Mouse (Mus musculus): ENCODE measurements around the gene 2410004P03Rik. TPM values are rescaled to one million over a fixed set of nuclear protein-coding genes. Genes with fewer than 3 reads are reported as not detected.
"Not testable (repeated sequence)": the region's sequence is repeated elsewhere in the genome, so short reads cannot be mapped to it uniquely, and the experiment has no call there.

2410004P03Rik gene
- total RNA-seq, 2 experiments from 2014 or later = 0.06 to 0.12 TPM

DNA sequence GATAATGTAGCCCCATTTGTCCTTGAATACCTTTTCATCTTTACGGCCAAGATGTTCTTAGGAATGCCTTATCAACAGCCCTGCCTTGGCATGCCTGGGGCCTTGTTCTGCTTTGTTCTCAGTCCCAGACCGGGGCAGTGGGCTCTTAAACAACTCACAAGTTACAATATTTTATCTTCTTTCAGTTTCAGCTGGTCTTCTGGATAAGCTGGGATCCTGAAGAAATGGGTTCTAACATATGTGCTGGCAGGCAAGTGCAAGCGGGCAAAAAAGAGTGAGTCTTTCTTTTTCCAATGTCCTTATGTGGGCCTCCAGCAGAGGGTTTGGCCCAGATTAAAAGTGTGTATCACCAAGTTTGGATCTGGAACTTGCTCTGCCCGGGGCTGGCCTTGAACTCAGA lies 9.6 kb upstream of the 2410004P03Rik start:
- not testable (repeated sequence) for DNase-seq

- peak; percentile 78 for DNase-seq
Measured at GRCm38 (mm10) chr12:17018468-17018867, 6.9 kb upstream of the 2410004P03Rik start.

- DNase-seq = no peak
Measured at GRCm38 (mm10) chr12:17015711-17016110, 4.2 kb upstream of the 2410004P03Rik start.

DNA sequence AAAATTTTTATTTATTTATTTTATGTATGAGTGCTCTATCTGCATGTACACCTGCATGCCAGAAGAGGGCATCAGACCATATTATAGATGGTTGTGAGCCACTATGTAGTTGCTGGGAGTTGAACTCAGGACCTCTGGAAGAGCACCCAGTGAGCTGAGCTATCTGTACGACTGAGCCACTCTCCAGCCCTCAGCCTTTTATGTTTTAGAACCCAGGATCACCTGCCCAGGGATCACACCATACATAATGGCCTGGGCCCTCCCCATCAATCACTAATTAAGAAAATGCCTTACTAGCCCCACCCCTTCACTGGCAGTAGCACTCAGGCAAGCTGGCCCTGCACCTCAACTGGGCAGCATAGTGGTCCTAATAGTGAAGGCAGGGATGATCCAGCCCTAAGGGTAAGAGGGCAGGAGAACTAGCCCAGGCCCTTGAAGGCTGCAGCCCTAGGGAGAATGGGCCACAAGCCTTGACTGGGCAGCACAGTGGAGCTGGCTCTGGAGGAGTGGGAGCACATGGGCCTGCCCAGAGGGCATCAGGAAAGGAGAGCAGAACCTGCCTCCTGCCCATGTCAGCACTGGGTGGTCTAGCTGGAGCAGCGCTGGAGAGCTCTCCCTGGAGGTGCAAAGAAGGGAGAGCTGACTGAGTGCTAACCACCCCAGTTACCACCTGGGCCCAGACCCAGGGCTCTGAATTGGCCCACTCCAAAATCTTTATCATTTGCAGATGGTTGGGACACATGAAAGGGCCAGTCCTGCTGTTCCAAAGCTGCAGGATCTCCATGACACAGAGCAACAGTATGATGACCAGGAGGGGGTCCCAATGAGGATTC lies 756 bp upstream of the 2410004P03Rik start:
- no peak for DNase-seq

- DNase-seq = no peak
Measured at GRCm38 (mm10) chr12:17009466-17009865, 2.1 kb downstream of the 2410004P03Rik start.

- no peak for DNase-seq
Measured at GRCm38 (mm10) chr12:17001211-17001610, 10.3 kb downstream of the 2410004P03Rik start.

- no peak for DNase-seq
Measured at GRCm38 (mm10) chr12:17000628-17001027, 10.9 kb downstream of the 2410004P03Rik start.

DNA sequence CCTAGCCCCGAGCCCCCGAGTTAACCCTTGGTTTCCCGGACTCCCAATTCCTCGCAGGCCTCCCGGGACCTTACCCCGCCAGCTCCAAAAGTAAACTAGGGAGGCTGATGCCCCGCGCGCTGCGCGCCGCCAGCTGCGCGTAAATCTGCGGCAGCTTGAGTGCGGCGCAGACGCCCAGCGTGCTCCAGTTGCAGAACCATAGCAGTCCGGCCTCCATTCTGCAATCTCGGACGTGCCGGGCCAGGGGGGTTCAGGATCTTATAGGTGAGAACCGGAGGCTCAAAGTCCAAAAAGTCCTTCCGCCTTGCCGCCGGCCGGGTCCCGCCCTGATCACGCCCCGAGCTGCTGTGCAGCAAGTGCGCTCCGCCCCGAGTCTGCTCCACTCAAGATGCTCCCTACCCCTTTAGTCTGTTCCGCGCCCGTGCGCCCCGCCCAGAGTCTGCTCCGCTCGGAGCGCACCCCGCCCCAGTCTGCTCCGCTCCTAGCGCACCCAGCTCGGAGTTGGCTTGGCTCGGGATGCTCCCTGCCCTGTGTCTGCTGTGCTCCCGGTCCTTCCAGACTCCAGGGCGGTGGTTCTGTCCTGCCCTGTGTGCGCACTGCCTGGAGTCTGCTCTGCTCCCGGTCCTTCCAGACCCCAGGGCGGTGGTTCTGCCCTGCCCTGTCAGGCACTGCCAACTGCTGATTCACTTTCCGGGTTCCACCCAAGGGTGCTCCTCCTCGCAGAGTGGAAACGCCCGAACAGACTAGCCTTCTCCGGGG lies 11.6 kb downstream of the 2410004P03Rik start, which contains the start of gene Pqlc3:
Gene Pqlc3 (minus strand): TSS at position 670 of the 759 bp plus-strand sequence.
- peak; percentile 90 for DNase-seq

DNA sequence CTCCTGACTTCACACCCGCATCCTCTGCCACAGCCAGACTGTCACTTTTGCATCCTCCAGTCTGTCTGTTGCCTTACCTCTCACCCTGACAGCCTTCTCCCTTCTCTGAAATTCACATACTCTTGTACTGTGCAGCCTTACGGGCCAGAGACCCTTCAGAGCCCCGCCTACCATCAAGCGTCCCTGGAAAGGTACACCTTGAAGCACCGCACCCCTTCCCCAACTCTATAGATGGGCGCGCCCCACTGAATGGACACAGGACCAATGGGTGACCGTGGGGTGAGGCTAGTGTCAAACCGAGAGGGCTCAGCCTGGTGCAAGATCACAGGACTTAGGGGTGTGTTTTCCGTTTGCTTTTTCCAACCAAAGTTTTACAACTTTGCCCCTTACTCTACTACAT lies 12.4 kb downstream of the 2410004P03Rik start:
- no peak for DNase-seq

GRCm38 (mm10) chr12:16996886-16997462 lies 14.6 kb downstream of the 2410004P03Rik start:
- DNase-seq = no peak

DNA sequence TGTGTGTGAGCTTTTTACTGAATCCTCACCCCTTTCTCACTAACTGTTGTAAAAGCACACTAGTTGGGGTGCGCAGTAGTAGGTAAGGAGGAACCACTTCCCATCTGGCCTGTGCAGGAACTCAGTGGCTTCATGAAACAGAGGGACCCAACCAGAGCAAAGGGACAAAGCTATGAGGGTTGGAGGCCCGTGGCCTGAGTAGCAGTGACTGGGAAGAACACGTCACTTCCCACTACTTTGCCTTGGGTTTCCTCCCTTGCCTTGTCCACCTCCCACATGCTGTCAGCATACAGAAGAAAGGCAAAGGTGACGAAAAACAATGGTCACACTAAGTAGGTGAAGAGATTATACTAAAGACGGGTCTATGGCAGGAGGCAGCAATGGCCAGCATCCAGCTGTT lies 15.2 kb downstream of the 2410004P03Rik start:
- no peak for DNase-seq

DNA sequence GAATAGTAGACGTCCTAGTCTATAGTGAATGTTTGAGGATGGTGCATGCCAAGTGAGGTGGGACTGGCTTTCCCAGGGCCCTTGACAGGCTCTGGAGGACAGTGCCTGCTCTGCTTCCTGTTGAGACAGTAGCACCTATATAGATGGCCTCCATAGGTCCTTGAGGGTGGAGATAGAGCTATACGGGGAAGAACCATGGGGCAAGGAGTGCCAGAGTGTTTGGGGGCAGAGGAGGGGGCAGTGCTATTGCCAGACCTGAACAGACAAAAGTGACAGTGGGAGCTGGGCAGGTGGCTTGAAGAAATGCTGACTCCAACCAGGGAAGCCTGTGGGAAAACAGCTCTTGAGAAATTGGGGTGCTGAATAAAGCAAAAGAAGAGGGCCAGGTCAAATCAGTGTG lies 17.2 kb downstream of the 2410004P03Rik start:
- DNase-seq = no peak

GRCm38 (mm10) chr12:16992355-16992754 lies 19.2 kb downstream of the 2410004P03Rik start:
- DNase-seq = no peak

GRCm38 (mm10) chr12:16991376-16991775 lies 20.2 kb downstream of the 2410004P03Rik start:
- DNase-seq = no peak

DNA sequence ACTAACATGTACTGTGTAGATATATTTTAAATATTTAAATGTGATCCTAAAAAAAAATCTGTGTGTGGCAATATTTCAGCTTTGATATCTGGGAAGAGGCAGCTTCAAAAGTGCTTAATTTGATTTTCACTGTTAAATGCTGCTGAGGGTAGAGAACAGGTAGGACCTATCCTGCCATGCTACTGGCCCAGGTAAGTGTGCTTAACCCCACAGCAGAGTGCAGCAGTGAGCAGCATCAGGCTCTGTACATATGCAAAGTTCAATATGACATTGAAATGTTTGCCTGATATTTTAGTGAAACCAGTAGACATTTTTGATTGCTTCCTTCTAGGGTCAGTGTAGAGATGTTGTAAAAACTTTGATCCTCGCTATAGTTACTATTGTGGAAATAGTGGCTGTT lies 25.7 kb downstream of the 2410004P03Rik start:
- no peak for DNase-seq

GRCm38 (mm10) chr12:16977120-16977519 lies 34.4 kb downstream of the 2410004P03Rik start:
- no peak for DNase-seq

GRCm38 (mm10) chr12:16966811-16967210 lies 44.7 kb downstream of the 2410004P03Rik start:
- DNase-seq = no peak

DNA sequence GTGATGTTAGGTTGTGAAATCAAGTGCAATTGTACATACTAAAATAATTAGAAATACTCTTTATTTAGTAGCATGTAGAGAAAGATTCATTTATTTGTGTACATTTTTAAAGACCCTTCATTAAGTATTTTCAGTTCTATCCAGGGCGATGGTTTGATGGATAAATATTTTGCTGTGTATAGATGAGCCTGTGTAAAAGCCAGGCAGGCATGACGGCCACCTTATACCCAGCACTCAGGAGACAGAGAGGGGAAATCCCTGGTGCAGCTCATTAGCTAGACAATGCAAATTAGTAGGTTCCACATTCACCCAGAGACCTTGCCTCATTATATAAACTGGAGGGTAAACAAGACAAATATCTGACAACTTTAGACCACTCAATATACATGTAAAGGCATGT lies 48.2 kb downstream of the 2410004P03Rik start:
- no peak for DNase-seq

GRCm38 (mm10) chr12:16958851-16959250 lies 52.7 kb downstream of the 2410004P03Rik start:
- DNase-seq = peak; percentile 5
